Mouse (Mus musculus): ENCODE results near the gene Cabp2. TPM values are rescaled to one million over a fixed set of nuclear protein-coding genes. Genes with fewer than 3 reads are reported as not detected.
A peak's percentile ranks its signal among the peaks of the same experiment; 100 is the strongest.
"Not testable (repeated sequence)": the region's sequence is repeated elsewhere in the genome, so short reads cannot be mapped to it uniquely, and the experiment has no call there.

Cabp2 gene
- polyA plus RNA-seq, 1 experiment from 2014 or later = not detected

DNA sequence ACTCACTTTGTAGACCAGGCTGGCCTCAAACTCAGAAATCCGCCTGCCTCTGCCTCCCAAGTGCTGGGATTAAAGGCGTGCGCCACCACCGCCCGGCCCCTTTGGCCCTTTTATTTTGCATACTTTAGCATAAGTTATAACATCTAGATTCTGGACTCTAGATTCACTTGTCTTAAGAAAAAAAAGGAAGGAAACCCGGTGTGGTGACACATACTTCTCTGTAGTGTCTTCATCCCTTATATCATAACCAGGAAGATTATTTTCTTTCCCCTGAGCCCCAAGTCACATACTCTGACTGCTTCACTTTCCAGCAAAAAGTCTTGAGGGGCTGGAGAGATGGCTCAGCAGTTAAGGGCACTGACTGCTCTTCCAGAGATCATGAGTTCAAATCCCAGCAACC is 40.5 kb downstream of the Cabp2 start:
- not testable (repeated sequence) for H3K9me3 ChIP-seq (ENCODE audit: control insufficient read depth, low read depth, low read length); ATAC-seq (ENCODE audit: insufficient number of reproducible peaks, insufficient read depth, low FRiP score, low read depth); H3K27ac ChIP-seq (ENCODE audit: low read length); H3K27me3 ChIP-seq (ENCODE audit: control insufficient read depth, insufficient read depth, low read length); H3K9ac ChIP-seq (replicated peaks; ENCODE audit: low read depth, low read length); H3K4me3 ChIP-seq (ENCODE audit: low read depth, low read length)
- Histone ChIP-seq H3K36me3 (ENCODE audit: control insufficient read depth, insufficient read depth, low read length) (peaks cover 13% of the 10 kb centered on the region), H3K4me1 (ENCODE audit: control insufficient read depth, insufficient read depth, low read length) (peaks cover 12% of the 10 kb centered on the region), H3K4me2 (replicated peaks; ENCODE audit: low read depth, low read length) (peak overlapping the region; percentile 16; the same call in 1 of the 2 replicates)
- 60% methylated on average over 6 of the region's 6 CpGs for WGBS

DNA sequence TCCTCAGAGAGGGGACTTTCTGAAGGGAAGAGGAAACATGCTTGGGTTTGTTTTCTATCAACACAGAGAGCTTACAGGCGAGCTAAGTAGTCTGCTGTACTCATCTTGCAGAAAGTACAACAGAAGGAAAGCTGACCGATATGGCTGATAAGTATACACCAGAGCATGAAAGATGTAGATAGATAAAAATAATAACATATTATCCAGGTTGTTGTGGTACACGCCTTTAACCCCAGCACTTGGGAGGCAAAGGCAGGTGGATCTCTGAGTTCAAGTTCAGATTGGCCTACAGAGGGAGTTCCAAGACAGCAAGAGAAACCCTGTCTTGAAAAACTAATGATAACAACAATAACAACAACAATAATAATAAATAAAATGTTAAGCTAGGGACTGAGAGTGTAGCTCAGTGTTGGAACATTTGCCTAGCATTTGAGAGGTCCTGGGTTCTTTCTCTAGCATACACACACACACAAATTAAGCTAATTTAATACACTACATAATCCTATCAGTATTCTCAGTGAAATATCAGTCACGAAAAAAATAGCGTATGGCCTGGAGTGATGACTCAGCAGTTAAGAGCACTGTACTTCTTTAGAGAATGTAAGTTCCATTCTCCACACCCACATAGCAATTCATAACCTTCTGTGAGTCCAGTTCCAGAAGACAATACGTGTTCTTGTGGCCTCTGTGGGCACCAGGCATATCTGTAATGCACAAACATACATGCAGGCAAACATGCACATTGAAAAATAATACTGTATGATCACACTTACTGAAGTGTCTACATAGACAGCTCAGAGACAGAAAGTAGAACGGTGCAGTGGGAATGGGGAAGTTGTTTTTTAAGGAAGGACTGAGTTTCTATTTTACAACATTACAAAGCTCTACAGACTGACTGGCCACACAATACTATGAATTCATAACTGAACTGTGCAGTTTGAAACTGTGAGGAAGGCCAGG is 41.3 kb downstream of the Cabp2 start:
- Histone ChIP-seq H3K36me3 (ENCODE audit: control insufficient read depth, insufficient read depth, low read length) (peaks cover 6% of the 10 kb centered on the region), H3K9me3 (ENCODE audit: control insufficient read depth, low read depth, low read length) (no peaks in the 10 kb centered on the region), H3K9ac (replicated peaks; ENCODE audit: low read depth, low read length) (no peak overlapping the region), H3K27me3 (ENCODE audit: control insufficient read depth, insufficient read depth, low read length) (no peaks in the 10 kb centered on the region), H3K4me1 (ENCODE audit: control insufficient read depth, insufficient read depth, low read length) (peaks cover 18% of the 10 kb centered on the region), H3K4me2 (replicated peaks; ENCODE audit: low read depth, low read length) (no peak overlapping the region), H3K27ac (ENCODE audit: low read length) (no peak overlapping the region), H3K4me3 (ENCODE audit: low read depth, low read length) (no peak overlapping the region)
- WGBS = 82% methylated on average over 7 of the region's 7 CpGs
- ATAC-seq (ENCODE audit: insufficient number of reproducible peaks, insufficient read depth, low FRiP score, low read depth) = no peak

DNA sequence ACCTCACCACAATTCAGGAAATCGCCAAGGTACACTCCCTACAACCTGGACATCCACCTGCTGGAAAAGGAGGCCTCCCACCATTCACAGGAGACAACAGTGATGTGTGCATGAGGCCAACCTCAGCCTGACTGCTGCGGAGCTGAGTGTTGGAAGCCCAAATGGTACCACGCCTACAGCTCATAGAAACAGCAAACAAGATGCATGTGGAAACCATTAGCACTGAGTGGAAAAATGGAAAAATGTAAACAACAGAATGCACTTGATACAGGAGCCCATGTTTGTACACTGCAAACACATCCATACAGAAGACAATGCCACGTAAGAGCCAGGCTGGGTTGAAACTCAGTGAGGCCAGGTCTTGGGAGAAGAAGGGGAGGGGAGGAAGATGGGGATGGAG is 43.1 kb downstream of the Cabp2 start:
- Histone ChIP-seq H3K9me3 (ENCODE audit: control insufficient read depth, low read depth, low read length) (no peaks in the 10 kb centered on the region), H3K4me3 (ENCODE audit: low read depth, low read length) (no peak overlapping the region), H3K27ac (ENCODE audit: low read length) (no peak overlapping the region), H3K27me3 (ENCODE audit: control insufficient read depth, insufficient read depth, low read length) (no peaks in the 10 kb centered on the region), H3K4me2 (replicated peaks; ENCODE audit: low read depth, low read length) (no peak overlapping the region; the same call in 1 of the 2 replicates), H3K9ac (replicated peaks; ENCODE audit: low read depth, low read length) (no peak overlapping the region), H3K4me1 (ENCODE audit: control insufficient read depth, insufficient read depth, low read length) (peaks cover 18% of the 10 kb centered on the region), H3K36me3 (ENCODE audit: control insufficient read depth, insufficient read depth, low read length) (peaks cover 5% of the 10 kb centered on the region; the same call in 1 of the 2 replicates)
- 72% methylated on average over 4 of the region's 4 CpGs for WGBS
- ATAC-seq (ENCODE audit: insufficient number of reproducible peaks, insufficient read depth, low FRiP score, low read depth) = no peak

DNA sequence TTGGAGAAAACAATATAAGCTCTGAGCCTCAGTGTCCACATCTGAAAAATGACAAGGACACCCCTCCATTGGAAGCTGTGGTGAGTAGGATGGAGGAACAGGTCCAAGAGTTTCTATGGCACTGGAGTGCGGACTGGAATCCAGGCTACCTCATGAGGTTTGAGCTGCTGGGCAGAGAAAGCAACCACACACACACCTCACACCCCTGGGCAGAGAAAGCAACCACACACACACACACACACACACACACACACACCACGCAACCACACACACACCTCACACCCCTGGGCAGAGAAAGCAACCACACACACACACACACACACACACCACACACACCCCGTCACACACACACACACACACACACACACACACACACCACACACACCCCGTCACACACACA is 43.9 kb downstream of the Cabp2 start:
- H3K4me2 ChIP-seq (replicated peaks; ENCODE audit: low read depth, low read length) = peak overlapping the region; percentile 35
- peaks cover 11% of the 10 kb centered on the region; the same call in 1 of the 2 replicates for H3K36me3 ChIP-seq (ENCODE audit: control insufficient read depth, insufficient read depth, low read length)
- 0 out of 2 replicates have a peak overlapping the region, but pooled peaks have one; percentile 39 for H3K27ac ChIP-seq (ENCODE audit: low read length)
- not testable (repeated sequence) for H3K9me3 ChIP-seq (ENCODE audit: control insufficient read depth, low read depth, low read length); H3K9ac ChIP-seq (replicated peaks; ENCODE audit: low read depth, low read length); H3K27me3 ChIP-seq (ENCODE audit: control insufficient read depth, insufficient read depth, low read length)
- ATAC-seq (ENCODE audit: insufficient number of reproducible peaks, insufficient read depth, low FRiP score, low read depth) = peak; percentile 25
- peaks cover 17% of the 10 kb centered on the region for H3K4me1 ChIP-seq (ENCODE audit: control insufficient read depth, insufficient read depth, low read length)
- 16% methylated on average over 4 of the region's 4 CpGs for WGBS
- H3K4me3 ChIP-seq (ENCODE audit: low read depth, low read length) = peak overlapping the region; percentile 80

DNA sequence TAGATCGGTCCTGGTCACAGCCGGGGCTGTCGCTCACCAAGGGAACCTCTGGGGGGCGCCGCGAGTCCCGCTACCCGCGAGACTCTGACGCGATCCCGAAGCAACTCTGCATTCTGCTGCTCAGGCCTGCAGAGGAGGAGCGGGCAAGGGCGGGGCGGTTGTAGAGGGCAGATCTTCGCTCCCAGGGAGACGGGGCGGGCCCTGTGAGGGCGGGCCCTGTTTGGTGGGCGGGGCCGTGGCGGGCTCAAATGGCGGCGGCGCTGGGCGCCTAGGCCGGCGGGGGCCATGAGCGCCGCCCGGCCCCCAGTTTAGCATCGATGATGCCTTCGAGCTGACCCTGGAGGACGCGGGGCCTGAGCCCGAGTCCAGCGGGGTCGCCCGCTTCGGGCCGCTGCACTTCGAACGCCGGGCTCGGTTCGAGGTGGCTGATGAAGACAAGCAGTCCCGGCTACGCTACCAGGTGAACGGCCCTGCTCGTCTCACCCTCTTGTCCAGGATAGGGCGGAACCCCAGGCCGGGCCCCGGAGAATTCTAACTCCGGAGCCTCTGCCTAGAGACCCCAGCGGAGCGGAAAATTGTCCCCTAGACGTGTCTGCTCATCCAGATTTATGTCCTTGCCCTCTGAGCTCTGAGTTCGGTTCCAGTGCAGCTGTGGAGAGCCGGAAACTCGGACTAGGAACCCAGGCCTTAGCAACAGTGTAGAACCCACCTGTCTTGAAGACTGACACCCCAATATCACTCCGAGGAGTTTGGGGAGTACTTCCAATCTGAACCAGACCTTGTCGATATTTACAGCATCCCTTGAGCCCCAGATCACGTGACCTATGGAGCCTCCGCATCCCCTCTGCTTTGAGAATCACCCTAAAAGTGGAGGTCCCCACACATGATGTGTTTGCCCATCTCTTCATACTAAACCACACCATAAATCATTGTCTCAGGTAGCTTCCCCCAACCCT is 44.6 kb downstream of the Cabp2 start, which contains the start of gene Aip:
Gene Aip (minus strand): TSS at position 118 of the 956 bp plus-strand sequence.
- H3K4me1 ChIP-seq (ENCODE audit: control insufficient read depth, insufficient read depth, low read length) = peaks cover 11% of the 10 kb centered on the region
- peak within 1 kb of the TSS; percentile 86 for H3K4me2 ChIP-seq (replicated peaks; ENCODE audit: low read depth, low read length)
- ATAC-seq (ENCODE audit: insufficient number of reproducible peaks, insufficient read depth, low FRiP score, low read depth) = peak; percentile 94
- H3K27ac ChIP-seq (ENCODE audit: low read length) = peak within 1 kb of the TSS; percentile 39; the same call in 1 of the 2 replicates
- H3K9me3 ChIP-seq (ENCODE audit: control insufficient read depth, low read depth, low read length) = no peaks in the 10 kb centered on the region
- H3K9ac ChIP-seq (replicated peaks; ENCODE audit: low read depth, low read length) = peak within 1 kb of the TSS; percentile 77
- WGBS = under 1% methylated on average over 60 of the region's 64 CpGs
- no peaks in the 10 kb centered on the region for H3K27me3 ChIP-seq (ENCODE audit: control insufficient read depth, insufficient read depth, low read length)
- peaks cover 13% of the 10 kb centered on the region; the same call in 1 of the 2 replicates for H3K36me3 ChIP-seq (ENCODE audit: control insufficient read depth, insufficient read depth, low read length)
- H3K4me3 ChIP-seq (ENCODE audit: low read depth, low read length) = peak within 1 kb of the TSS; percentile 80

DNA sequence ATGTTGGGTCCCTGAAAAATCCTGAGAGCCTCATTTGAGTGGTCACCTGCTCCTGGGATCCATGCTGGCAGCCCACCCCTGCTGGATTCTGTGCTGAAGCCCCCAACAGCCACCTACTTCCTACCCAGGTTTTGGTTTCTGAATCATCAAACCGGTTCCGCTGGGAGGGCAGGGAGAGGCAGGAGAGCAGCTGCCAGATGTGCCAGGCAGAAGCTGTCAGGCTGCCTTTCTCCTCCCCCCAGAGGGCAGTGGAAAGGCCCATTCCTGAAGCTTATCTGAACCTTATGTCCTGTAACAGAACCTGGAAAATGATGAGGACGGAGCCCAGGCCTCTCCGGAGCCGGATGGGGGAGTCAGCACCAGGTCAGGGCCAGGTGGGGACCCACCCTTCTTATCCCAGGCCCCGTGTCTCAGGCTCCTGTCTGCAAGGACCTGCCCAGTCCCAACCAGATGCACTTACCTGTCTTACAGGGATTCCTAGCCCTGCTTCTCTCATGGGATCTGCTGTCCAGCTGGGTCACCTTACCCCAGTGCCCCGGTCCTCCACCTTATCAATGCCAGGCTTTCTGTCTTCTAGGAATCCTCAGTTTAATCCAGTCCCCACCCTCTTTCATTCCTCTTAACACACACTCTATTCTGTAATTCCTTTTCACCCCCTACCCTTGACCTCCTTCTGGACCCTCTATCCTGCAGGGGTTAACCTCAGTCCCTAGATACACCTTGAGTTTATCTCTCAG is 45.5 kb downstream of the Cabp2 start:
- H3K4me3 ChIP-seq (ENCODE audit: low read depth, low read length) = peak overlapping the region; percentile 80
- H3K9ac ChIP-seq (replicated peaks; ENCODE audit: low read depth, low read length) = peak overlapping the region; percentile 77
- no peaks in the 10 kb centered on the region for H3K27me3 ChIP-seq (ENCODE audit: control insufficient read depth, insufficient read depth, low read length)
- no peaks in the 10 kb centered on the region for H3K9me3 ChIP-seq (ENCODE audit: control insufficient read depth, low read depth, low read length)
- H3K27ac ChIP-seq (ENCODE audit: low read length) = no peak overlapping the region
- WGBS = 59% methylated on average over 7 of the region's 7 CpGs
- H3K4me2 ChIP-seq (replicated peaks; ENCODE audit: low read depth, low read length) = peak overlapping the region; percentile 86
- H3K36me3 ChIP-seq (ENCODE audit: control insufficient read depth, insufficient read depth, low read length) = peaks cover 22% of the 10 kb centered on the region
- H3K4me1 ChIP-seq (ENCODE audit: control insufficient read depth, insufficient read depth, low read length) = peaks cover 11% of the 10 kb centered on the region
- ATAC-seq (ENCODE audit: insufficient number of reproducible peaks, insufficient read depth, low FRiP score, low read depth) = no peak

DNA sequence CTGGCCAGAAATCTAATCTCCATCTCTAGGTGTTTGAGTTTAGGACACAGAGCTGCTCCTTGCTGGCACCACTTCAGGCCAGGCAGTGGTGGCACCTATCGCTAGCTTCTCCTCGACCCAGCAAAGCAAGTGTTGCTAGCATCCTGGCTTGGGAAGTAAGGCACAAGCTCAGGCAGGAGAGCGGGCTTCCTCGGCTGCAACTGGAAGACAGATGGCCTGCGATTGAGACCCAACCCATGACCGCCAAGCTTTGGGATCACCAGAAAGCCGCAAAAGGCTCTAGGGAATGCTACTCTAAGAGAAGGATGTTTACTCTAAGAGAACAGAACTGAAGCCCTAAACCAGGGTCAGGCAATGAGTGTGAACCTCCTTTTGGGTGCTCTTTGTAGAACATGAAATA is 48.1 kb downstream of the Cabp2 start:
- no peak overlapping the region for H3K27ac ChIP-seq (ENCODE audit: low read length)
- WGBS = 91% methylated on average over 7 of the region's 7 CpGs
- peaks cover 34% of the 10 kb centered on the region for H3K36me3 ChIP-seq (ENCODE audit: control insufficient read depth, insufficient read depth, low read length)
- no peak overlapping the region for H3K4me3 ChIP-seq (ENCODE audit: low read depth, low read length)
- no peaks in the 10 kb centered on the region for H3K9me3 ChIP-seq (ENCODE audit: control insufficient read depth, low read depth, low read length)
- no peak overlapping the region for H3K4me2 ChIP-seq (replicated peaks; ENCODE audit: low read depth, low read length)
- peaks cover 11% of the 10 kb centered on the region for H3K4me1 ChIP-seq (ENCODE audit: control insufficient read depth, insufficient read depth, low read length)
- no peak overlapping the region for H3K9ac ChIP-seq (replicated peaks; ENCODE audit: low read depth, low read length)
- no peaks in the 10 kb centered on the region for H3K27me3 ChIP-seq (ENCODE audit: control insufficient read depth, insufficient read depth, low read length)
- no peak for ATAC-seq (ENCODE audit: insufficient number of reproducible peaks, insufficient read depth, low FRiP score, low read depth)

All from stomach, embryonic 14.5 days (tissue).